In genomic region chr10:41810564-41811455, GRCm38 (mm10) we compare ENCODE assay signal across 8 mouse cellular contexts. TPM values are rescaled to one million over a fixed set of nuclear protein-coding genes. Genes with fewer than 3 reads are reported as not detected.
DNase-seq lines count a peak whose midpoint lies in the region; ATAC-seq and TF ChIP-seq lines count a peak whose summit lies in the region.

No protein-coding gene starts in this region.

- TF ChIP-seq CTCF in embryonic fibroblast, embryonic 13.5 days (IDR thresholded peaks at IDR 0.05; ENCODE audit: borderline replicate concordance, insufficient read depth, low read length), result no peak

- H3K27me3 ChIP-seq in limb, embryonic 12.5 days, result no peaks in the 10 kb centered on the region
- H3K27me3 ChIP-seq in neural tube, embryonic 15.5 days (replicated peaks), result no peaks in the 10 kb centered on the region

- peak overlapping the region; percentile 75 for H3K9ac ChIP-seq in limb, embryonic 12.5 days (replicated peaks)
- H3K9ac ChIP-seq in neural tube, embryonic 15.5 days (replicated peaks), result peak overlapping the region; percentile 80

- WGBS in limb, embryonic 12.5 days, result under 1% methylated on average over 36 of the region's 36 CpGs
- under 1% methylated on average over 36 of the region's 36 CpGs for WGBS in neural tube, embryonic 15.5 days

- DNase-seq in heart, adult 11 months, result peak; percentile 87
- no peak for DNase-seq in heart, adult 18-20 months
- DNase-seq in A20 (ENCODE audit: low read depth, low spot score), result peak; percentile 65
- DNase-seq in adrenal gland, postnatal 14 days, result no peak
- DNase-seq in gastrocnemius, postnatal 4 days (ENCODE audit: low spot score in 2 of 2), result no peak

- H3K9me3 ChIP-seq in limb, embryonic 12.5 days, result 0 out of 2 replicates have a peak, but pooled peaks cover 9% of the 10 kb centered on the region
- no peaks in the 10 kb centered on the region for H3K9me3 ChIP-seq in neural tube, embryonic 15.5 days (replicated peaks)

- no peak; the same call in 1 of the 2 replicates for ATAC-seq in limb, embryonic 12.5 days (ENCODE audit: insufficient number of reproducible peaks, insufficient read depth, low FRiP score, low TSS enrichment, low read depth)
- ATAC-seq in neural tube, embryonic 15.5 days (ENCODE audit: low FRiP score), result no peak; the same call in 1 of the 2 replicates

- peaks cover 8% of the 10 kb centered on the region; the same call in 1 of the 2 replicates for H3K4me1 ChIP-seq in embryonic fibroblast, embryonic 13.5 days (ENCODE audit: control insufficient read depth, insufficient read depth, low read length)
- H3K4me1 ChIP-seq in limb, embryonic 12.5 days (replicated peaks), result peaks cover 25% of the 10 kb centered on the region
- peaks cover 37% of the 10 kb centered on the region for H3K4me1 ChIP-seq in neural tube, embryonic 15.5 days

- TF ChIP-seq POLR2A in embryonic fibroblast, embryonic 13.5 days (IDR thresholded peaks at IDR 0.05; ENCODE audit: low read depth, low read length), result no peak

- H3K4me2 ChIP-seq in limb, embryonic 12.5 days, result peak overlapping the region; percentile 79
- peak overlapping the region; percentile 85 for H3K4me2 ChIP-seq in neural tube, embryonic 15.5 days

- peak overlapping the region; percentile 83 for H3K4me3 ChIP-seq in embryonic fibroblast, embryonic 13.5 days (ENCODE audit: insufficient read depth, low read length)
- H3K4me3 ChIP-seq in limb, embryonic 12.5 days (replicated peaks), result peak overlapping the region; percentile 65
- H3K4me3 ChIP-seq in neural tube, embryonic 15.5 days (replicated peaks), result peak overlapping the region; percentile 94

- no peaks in the 10 kb centered on the region for H3K36me3 ChIP-seq in limb, embryonic 12.5 days
- no peaks in the 10 kb centered on the region for H3K36me3 ChIP-seq in neural tube, embryonic 15.5 days

- peak overlapping the region; percentile 2; the same call in 1 of the 2 replicates for H3K27ac ChIP-seq in embryonic fibroblast, embryonic 13.5 days (ENCODE audit: insufficient read depth, low read length)
- peak overlapping the region; percentile 96 for H3K27ac ChIP-seq in limb, embryonic 12.5 days
- H3K27ac ChIP-seq in neural tube, embryonic 15.5 days (replicated peaks), result peak overlapping the region; percentile 95

RNA-seq across cellular contexts. Expression of gene Sesn1, which starts 1.1 kb away (rescaled TPM):
- 100 to 1,000 TPM; 135 to 156 TPM for total RNA-seq in heart, adult 18-20 months (2021)
- 8.4 and 13.8 TPM in 2 replicates for polyA plus RNA-seq in embryonic fibroblast, embryonic 13.5 days (2011; ENCODE audit: insufficient read length, low read depth, missing spikeins)
- polyA plus RNA-seq in limb, embryonic 12.5 days (2016; fragmentation: Nextera tagmentation; extraction: Ambion mirVana), result 38.6 and 41.0 TPM in 2 replicates
- 33.4 and 38.3 TPM in 2 replicates for polyA plus RNA-seq in neural tube, embryonic 15.5 days (2015; fragmentation: Nextera tagmentation; extraction: Ambion mirVana)
- 19.0 and 32.0 TPM in 2 replicates for total RNA-seq in adrenal gland, postnatal 14 days (2021)
- 10 to 100 TPM; 60.4 to 66.3 TPM for total RNA-seq in gastrocnemius, postnatal 4 days (2021)

RNA-seq across cellular contexts. Expression of gene Cep57l1, which starts 1.1 kb away (rescaled TPM):
- 1 to 10 TPM; 2.0 to 2.9 TPM for total RNA-seq in heart, adult 18-20 months (2021)
- 12.4 and 17.8 TPM in 2 replicates for polyA plus RNA-seq in embryonic fibroblast, embryonic 13.5 days (2011; ENCODE audit: insufficient read length, low read depth, missing spikeins)
- polyA plus RNA-seq in limb, embryonic 12.5 days (2016; fragmentation: Nextera tagmentation; extraction: Ambion mirVana), result 22.3 and 24.8 TPM in 2 replicates
- polyA plus RNA-seq in neural tube, embryonic 15.5 days (2015; fragmentation: Nextera tagmentation; extraction: Ambion mirVana), result 15.7 and 19.4 TPM in 2 replicates
- total RNA-seq in adrenal gland, postnatal 14 days (2021), result 8.9 and 9.3 TPM in 2 replicates
- 1 to 10 TPM; 5.4 to 6.5 TPM for total RNA-seq in gastrocnemius, postnatal 4 days (2021)

Comparison
In these comparisons a context has a peak if more than half of its experiments do, and no peak if none do; other contexts are left out.
1. DNase-seq: peak in heart, adult 11 months (single experiment) and A20 (single experiment); none in heart, adult 18-20 months (0 of 2), adrenal gland, postnatal 14 days (single experiment) and gastrocnemius, postnatal 4 days (0 of 2).
2. H3K27ac ChIP-seq: peak in every context shown above with its lines; median percentile 96 in limb, embryonic 12.5 days; 95 in neural tube, embryonic 15.5 days; 2 in embryonic fibroblast, embryonic 13.5 days.
3. Peak in every context shown above with its lines, with median percentiles within 50 percentile points of each other: H3K4me3 ChIP-seq.